Mouse (Mus musculus) lung, postnatal 10 days (tissue): ENCODE measurements around the gene Klhl9.
"Not testable (repeated sequence)": the region's sequence is repeated elsewhere in the genome, so short reads cannot be mapped to it uniquely, and the experiment has no call there.

ENCODE experiments used
- DNase-seq: peaks from one replicate; pipeline ENCODE4 v3.0.0; 2021

The Klhl9 gene

GRCm38 (mm10) chr4:88721791-88722721 lies at the start of gene Klhl9, which contains the start of gene Gm26566:
Gene Klhl9 (minus strand): TSS chr4:88722465.
Gene Gm26566 (plus strand): TSS chr4:88721805.
- peak; percentile 94 for DNase-seq

DNA sequence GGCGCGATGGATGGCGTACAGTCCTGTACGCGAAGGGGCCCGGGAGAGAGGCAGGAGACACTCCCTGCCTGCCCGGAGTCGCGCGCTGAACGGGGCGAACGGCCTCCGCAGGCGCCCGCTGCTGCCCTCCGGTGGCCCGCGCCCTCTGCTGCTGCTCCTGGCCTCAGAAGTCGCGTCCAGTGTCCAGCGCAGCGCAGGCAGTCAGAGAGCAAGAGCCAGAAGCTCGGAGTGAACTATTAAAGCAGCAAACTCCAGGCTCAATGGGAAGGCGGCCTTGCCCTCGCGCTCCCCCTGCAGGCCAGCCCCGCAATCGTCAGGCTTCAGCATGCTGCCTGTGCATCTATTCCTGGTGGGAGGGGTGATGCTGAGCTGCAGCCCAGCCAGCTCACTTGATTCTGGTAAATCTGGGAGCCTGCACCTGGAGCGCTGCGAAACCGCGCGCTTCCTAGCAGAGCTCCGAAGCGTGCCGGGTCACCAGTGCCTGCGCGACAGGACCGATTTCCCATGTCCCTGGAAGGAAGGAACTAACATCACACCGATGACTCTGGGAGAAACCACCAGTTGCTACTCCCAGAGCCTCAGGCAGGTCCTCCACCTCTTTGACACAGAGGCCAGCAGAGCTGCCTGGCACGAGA lies 41.2 kb upstream of the Klhl9 start:
- DNase-seq = peak; percentile 70

- DNase-seq = not testable (repeated sequence)
Measured at GRCm38 (mm10) chr4:88762341-88762740, 40.1 kb upstream of the Klhl9 start.

DNA sequence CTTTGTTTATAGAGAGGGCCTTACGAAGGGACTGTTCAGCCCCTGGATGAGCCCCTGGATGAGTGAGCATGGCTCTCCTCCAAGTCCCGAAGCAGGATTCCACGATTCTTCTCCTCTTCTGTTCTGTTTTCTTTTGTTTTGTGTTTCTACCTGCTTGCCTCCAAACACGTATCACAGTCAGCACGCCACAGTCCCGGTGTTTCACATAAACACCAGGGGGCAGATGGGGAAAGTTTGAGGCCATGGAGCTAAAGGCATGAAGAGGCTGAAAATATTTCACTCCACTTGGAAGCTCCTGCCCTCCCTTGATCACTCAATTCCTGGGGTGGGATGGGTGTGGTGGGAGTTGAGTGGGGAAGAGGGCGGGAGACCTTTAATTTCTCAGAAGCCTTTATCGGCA lies 39.5 kb upstream of the Klhl9 start:
- DNase-seq = peak; percentile 80

DNA sequence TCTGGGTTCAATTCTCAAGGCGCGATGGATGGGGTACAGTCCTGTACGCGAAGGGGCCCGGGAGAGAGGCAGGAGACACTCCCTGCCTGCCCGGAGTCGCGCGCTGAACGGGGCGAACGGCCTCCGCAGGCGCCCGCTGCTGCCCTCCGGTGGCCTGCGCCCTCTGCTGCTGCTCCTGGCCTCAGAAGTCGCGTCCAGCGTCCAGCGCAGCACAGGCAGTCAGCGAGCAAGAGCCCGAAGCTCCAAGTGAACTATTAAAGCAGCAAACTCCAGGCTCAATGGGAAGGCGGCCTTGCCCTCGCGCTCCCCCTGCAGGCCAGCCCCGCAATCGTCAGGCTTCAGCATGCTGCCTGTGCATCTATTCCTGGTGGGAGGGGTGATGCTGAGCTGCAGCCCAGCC lies 38.2 kb upstream of the Klhl9 start:
- DNase-seq = peak; percentile 88

- DNase-seq = peak; percentile 75
Measured at GRCm38 (mm10) chr4:88759610-88760268, 37.5 kb upstream of the Klhl9 start, which contains the start of gene Gm13283. Gene Gm13283 (plus strand): TSS chr4:88760119.

GRCm38 (mm10) chr4:88758751-88759150 lies 36.5 kb upstream of the Klhl9 start:
- DNase-seq = not testable (repeated sequence)

GRCm38 (mm10) chr4:88757628-88758031 lies 35.4 kb upstream of the Klhl9 start:
- DNase-seq = peak; percentile 91

DNA sequence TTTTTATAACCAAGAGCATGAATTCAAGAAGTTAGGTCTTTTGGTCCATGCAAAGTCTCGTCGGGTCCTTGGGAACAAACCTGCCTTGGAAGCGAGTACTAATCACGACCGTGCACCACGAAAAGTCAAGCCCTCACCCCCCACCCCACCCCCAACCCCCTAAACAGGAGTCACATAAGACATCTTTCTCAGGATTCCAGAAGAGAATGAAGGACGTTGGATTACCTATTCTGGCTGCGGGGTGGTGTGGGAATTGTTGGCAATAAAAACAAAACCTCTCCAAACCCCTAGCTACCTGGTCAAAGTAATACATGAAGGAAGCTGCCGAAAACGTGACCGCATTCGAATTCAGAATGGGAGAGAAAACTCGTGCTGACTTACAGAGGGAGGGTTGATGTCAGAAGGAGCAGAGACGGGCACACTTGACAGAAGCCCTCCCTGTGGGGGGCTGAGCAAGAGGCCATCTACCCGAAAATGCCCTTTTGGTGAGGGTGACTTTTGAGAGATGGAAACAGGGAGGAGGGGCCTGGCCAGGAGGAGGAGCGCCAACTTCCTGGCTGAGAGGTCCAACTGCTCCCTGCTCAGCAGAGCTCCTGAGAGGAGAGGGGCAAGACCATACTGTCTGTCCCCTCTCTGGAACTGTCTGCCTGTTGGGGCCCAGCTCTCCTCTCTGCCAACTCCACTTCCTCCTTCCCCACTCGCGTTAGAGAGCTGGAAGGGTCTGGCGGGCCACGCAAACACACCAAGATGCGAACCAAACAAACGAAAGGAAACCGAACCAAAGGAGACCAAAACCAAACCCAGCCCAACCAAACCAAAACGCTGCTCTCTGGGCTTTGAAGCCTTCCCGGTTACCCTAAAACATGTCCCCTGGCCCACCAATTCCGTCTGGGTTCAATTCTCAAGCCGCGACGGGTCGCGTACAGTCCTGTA lies 34.6 kb upstream of the Klhl9 start:
- DNase-seq = peak; percentile 23

- peak; percentile 69 for DNase-seq
Measured at GRCm38 (mm10) chr4:88754818-88755340, 32.6 kb upstream of the Klhl9 start, which contains the start of gene Gm13271. Gene Gm13271 (plus strand): TSS chr4:88754868.

- no peak for DNase-seq
Measured at GRCm38 (mm10) chr4:88749926-88750325, 27.7 kb upstream of the Klhl9 start.

DNA sequence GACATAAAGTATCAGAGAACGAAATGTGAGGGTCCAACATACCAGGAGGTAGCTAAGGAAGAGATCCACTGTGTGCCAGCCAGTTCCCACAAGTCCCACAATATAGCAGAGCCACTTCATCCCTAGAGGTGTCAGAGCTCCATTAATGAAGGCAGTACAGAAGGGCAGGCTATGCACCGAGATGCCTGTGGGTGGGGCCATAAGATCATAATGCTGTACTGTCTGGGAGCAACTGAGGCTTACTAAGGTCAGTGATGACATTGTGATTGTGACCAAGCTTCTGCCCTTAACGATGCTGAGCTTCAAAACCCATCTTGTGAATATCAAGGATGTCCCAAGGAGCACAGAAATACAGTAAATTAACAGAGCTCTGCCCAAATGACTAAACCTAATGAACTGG lies 21.9 kb upstream of the Klhl9 start:
- DNase-seq = no peak

- no peak for DNase-seq
Measured at GRCm38 (mm10) chr4:88742771-88743371, 20.6 kb upstream of the Klhl9 start.

- DNase-seq = no peak
Measured at GRCm38 (mm10) chr4:88741426-88741825, 19.2 kb upstream of the Klhl9 start.

GRCm38 (mm10) chr4:88739036-88739435 lies 16.8 kb upstream of the Klhl9 start:
- DNase-seq = no peak

DNA sequence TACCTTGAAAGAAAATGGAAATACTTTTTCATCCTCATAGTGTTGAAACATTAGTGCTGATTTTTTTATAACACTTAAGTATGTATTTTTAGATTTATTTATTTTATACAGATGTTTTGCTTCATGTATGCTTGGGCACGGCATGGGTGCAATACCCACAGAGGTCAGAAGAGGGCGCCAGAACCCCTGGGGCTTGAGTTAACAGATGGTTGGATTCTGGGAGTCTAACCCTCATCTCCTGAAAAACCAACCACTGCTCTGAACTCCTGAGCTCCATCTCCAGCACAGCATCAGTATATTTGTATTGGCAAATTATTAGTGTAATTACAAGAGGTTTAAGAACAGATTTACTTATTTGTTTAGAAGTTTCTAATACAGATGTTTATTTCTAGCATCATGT lies 16.2 kb upstream of the Klhl9 start:
- peak; percentile 83 for DNase-seq

DNA sequence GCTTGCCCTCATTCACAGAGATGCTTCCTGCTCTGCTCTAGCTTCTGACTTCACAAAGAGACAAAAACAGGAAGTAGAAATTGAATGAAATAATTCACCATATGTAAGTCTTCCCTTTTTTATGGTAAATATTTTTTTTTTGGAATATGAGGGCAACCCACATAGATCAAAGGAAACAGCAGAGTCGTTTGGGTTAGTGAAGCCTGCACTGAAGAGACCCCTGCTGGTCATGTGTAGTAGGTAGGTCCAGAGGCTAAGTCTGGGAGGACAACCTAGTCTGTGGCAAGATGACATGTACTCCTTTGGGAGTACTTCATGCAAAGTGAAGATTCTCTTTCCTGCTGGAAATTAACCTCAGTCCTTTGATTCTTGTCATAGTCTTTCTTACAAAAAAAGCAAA lies 5.1 kb upstream of the Klhl9 start:
- DNase-seq = peak; percentile 59

- no peak for DNase-seq
Measured at GRCm38 (mm10) chr4:88726727-88727126, 4.5 kb upstream of the Klhl9 start.

DNA sequence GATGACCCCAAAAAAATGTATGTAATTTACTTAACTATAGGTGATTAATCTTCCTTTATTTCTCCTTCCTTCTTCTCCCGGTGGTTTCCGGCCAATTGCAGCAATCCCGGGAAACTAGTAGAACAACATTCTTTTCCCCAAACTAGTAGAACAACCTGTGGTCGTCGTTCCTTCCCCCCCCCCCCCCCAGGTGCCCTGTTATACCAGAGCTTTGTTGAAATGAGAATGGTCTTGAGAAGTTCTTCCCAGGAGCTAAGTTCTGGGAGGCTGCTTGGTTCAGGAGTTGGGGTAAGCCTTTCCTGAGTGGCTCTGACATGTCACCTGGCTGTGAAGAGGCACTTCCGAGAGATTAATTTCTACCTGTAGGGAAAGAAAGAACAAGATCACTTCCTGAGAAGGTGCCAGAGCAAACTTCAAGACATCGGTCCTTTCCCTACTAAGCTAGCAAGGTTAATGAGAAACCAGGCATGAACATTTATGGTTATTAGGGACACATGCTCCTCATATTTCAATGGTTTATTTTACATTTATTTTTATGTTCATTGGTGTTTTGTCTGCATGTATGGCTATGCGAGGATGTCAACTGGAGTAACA lies 1.3 kb upstream of the Klhl9 start:
- DNase-seq = no peak

GRCm38 (mm10) chr4:88718715-88719114 lies 3.5 kb downstream of the Klhl9 start:
- DNase-seq = no peak

DNA sequence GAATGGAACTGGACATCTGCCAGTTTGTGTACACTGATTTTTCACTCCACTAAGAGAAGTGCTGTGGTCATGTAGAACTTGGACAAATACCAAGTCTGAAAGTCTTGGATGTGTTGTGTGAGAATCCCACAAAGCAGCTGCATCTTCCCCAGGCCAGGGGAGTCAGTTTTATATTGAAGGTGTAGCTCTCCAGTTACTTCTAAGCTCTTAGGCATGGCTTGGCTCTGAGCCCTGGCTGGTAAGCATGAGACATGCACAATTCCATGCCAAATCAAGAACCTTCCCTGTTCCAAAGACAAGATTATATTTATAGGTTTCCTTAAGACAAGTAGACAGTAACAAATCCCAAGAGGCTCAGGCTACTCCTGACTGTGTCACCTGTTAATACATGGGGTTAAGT lies 7.2 kb downstream of the Klhl9 start:
- DNase-seq = no peak
